Mouse (Mus musculus) intestine, postnatal 0 days (tissue): ENCODE measurements at regions not wholly inside any gene's neighbourhood (a gene's known extent, or its start where the extent isn't known, plus 50 kb on each side); places are given as distances from the start of the nearest gene placed in this dataset.

Experiments used
- ATAC-seq: fragments of 200-750 bp; cut with Nextera tagmentation; 2 replicates; pipeline ENCODE4 v1.8.0; 2017; ENCODE audit warnings: mild to moderate bottlenecking, moderate TSS enrichment, moderate library complexity
- H3K27ac ChIP-seq: fragments of 300-500 bp; sonication (generic); 2 replicates; pipeline ENCODE4 v1.5.1; 2014; ENCODE audit warnings: mild to moderate bottlenecking, low read depth, low read length, moderate library complexity
- H3K27me3 ChIP-seq: fragments of 300-500 bp; sonication (generic); replicated peaks from 2 replicates; pipeline ENCODE4 v1.6.1; 2014; ENCODE audit warnings: low read length, mixed read lengths; ENCODE audit not compliant: control insufficient read depth, insufficient read depth
- H3K36me3 ChIP-seq: fragments of 300-500 bp; sonication (generic); 2 replicates; pipeline ENCODE4 v1.6.1; 2014; ENCODE audit warnings: mild to moderate bottlenecking, moderate library complexity; ENCODE audit not compliant: control insufficient read depth, insufficient read depth
- H3K4me1 ChIP-seq: fragments of 300-500 bp; sonication (generic); replicated peaks from 2 replicates; pipeline ENCODE4 v1.6.1; 2014; ENCODE audit warnings: antibody characterized with exemption, low read length, mixed read lengths; ENCODE audit not compliant: control insufficient read depth, insufficient read depth
- H3K4me2 ChIP-seq: fragments of 300-500 bp; sonication (generic); replicated peaks from 2 replicates; pipeline ENCODE4 v1.6.1; 2014; ENCODE audit warnings: low read depth, mild to moderate bottlenecking, moderate library complexity
- H3K4me3 ChIP-seq: fragments of 300-500 bp; sonication (generic); 2 replicates; pipeline ENCODE4 v1.5.1; 2014; ENCODE audit warnings: low read depth, low read length
- H3K9ac ChIP-seq: fragments of 300-500 bp; sonication (generic); 2 replicates; pipeline ENCODE4 v1.6.1; 2014; ENCODE audit warnings: mild to moderate bottlenecking, low read depth, low read length
- H3K9me3 ChIP-seq: fragments of 300-500 bp; sonication (generic); 2 replicates; pipeline ENCODE4 v1.6.1; 2016; ENCODE audit warnings: mixed run types; ENCODE audit not compliant: control insufficient read depth
- CTCF ChIP-seq: sonication (generic); IDR thresholded peaks from 2 replicates; pipeline ENCODE4 v1.5.1; 2016; ENCODE audit warnings: low read depth, mild to moderate bottlenecking, control low read depth, antibody characterized with exemption, moderate library complexity
- WGBS: fragments of 180-500 bp; shearing (Covaris S2); extraction: QIAGEN DNeasy Blood & Tissue Kit; methylation state at CpG from one replicate; pipeline ENCODE4 v1.1.7; 2014; 5-methylcytosine and 5-hydroxymethylcytosine counted together

DNA sequence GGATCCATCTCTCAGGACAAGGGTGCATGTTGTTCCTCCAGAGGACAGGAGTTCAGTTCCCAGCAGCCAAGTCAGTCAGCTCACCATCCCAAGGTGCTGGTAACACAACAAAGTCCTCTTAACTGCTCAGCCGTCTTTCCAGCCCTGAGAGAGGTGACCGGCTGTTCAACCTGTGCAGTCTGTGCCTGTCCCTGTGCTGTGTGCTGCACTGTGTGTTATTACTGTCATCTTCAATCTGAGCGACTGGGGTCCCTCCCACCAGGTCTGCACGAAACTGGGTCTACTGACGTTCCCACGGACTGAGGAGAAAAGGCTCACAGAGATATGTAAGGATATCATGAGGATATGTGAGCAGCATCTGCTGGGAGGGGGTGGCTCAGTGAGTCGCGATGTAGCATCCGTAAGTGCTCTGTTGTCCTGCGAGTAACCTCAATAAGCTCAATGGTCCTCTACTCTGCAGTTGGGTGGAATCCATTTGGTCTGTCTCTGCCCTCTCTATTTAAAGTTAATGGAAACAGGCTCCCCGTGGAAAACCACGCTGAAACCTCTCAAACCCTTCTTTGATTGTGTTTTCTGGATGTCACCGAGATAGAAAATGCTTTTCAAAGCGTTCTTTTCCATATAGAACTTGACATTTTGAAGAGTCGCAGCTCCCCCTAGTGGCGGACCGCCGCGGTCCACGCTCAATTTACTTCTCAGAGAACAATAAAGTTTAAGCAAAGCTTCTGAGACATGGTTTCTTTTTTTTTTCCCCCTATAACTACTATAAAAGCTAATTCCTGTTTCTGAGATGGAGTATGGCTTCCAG lies 87.1 kb upstream of the Intu start:
- Histone ChIP-seq H3K4me3 (no peak overlapping the region), H3K4me2 (peak overlapping the region; percentile 39; the same call in 1 of the 2 replicates), H3K27ac (no peak overlapping the region), H3K27me3 (no peaks in the 10 kb centered on the region), H3K36me3 (no peaks in the 10 kb centered on the region), H3K9me3 (no peaks in the 10 kb centered on the region), H3K9ac (no peak overlapping the region), H3K4me1 (no peaks in the 10 kb centered on the region; the same call in 1 of the 2 replicates)
- TF ChIP-seq CTCF, result peak; percentile 78
- WGBS, result 29% methylated on average over 20 of the region's 20 CpGs
- no peak for ATAC-seq

DNA sequence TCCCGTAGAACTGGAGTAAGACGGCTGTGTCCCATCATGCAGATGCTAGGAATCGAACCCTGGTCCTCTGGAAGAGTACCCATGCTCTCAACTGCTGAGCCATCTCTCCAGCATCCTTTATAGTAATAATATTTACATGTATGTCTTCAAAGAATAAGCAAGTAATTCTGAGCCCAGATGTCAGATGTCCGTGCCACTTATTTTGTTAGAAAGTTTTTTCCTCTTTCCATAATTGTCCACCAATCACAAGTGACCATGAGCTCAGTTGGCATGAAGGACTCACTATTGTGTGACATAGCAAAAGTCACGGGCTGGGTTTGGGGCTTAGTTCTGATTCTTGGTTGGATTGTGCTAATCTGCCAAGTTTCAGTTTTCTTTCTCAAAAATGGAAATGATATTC lies 78.1 kb upstream of the Intu start:
- Histone ChIP-seq H3K36me3 (no peaks in the 10 kb centered on the region), H3K9ac (no peak overlapping the region), H3K4me1 (no peaks in the 10 kb centered on the region), H3K27me3 (no peaks in the 10 kb centered on the region), H3K9me3 (no peaks in the 10 kb centered on the region), H3K4me2 (no peak overlapping the region), H3K27ac (no peak overlapping the region), H3K4me3 (no peak overlapping the region)
- 80% methylated on average over 5 of the region's 5 CpGs for WGBS
- no peak for ATAC-seq
- TF ChIP-seq CTCF, result no peak

DNA sequence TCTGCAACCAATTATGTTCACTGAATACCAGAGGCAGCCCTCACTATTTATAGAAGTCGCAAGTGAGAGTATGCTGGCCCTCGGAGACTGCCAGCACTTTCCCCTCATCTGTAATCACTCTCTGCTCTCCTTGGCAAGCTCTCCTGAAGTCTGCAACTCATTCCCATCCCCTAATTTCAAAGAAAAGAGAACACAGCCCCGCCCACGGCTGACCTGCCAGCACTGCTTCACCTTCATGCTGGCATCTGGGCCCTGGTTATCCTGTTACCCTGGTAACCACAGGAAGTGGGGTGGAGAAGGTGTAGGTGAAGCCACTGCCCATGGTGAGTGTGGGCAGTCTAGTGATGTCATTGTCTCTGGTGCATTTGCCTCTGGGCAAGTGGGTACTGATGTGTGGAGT lies 77.5 kb upstream of the Intu start:
- Histone ChIP-seq H3K27ac (no peak overlapping the region), H3K4me2 (no peak overlapping the region), H3K4me1 (no peaks in the 10 kb centered on the region), H3K36me3 (no peaks in the 10 kb centered on the region), H3K27me3 (no peaks in the 10 kb centered on the region), H3K9ac (no peak overlapping the region), H3K4me3 (no peak overlapping the region), H3K9me3 (no peaks in the 10 kb centered on the region)
- no peak for ATAC-seq
- WGBS, result 46% methylated on average over 4 of the region's 4 CpGs
- no peak for TF ChIP-seq CTCF

DNA sequence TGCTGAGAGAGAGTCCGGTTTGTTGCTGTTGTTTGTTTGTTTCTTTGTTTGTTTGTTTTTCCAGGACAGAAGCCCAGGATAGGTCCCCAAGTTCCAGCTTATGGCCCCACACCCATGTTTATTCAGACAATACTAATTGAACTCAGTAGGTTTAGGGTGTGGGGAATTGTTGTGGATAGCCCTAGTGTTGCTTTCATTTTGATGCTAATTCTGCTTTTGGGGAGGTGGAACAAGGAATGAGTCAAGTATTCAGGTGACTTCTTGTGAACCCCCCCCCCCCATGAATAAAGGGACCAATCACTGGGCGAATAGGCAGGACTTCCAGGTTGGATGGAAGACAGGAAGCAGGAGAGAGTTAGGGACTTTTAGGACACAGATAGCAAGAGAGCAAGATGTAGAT lies 75.0 kb upstream of the Intu start:
- Histone ChIP-seq H3K27me3 (no peaks in the 10 kb centered on the region), H3K9ac (no peak overlapping the region), H3K4me2 (no peak overlapping the region), H3K9me3 (no peaks in the 10 kb centered on the region), H3K4me1 (no peaks in the 10 kb centered on the region), H3K4me3 (no peak overlapping the region), H3K27ac (no peak overlapping the region), H3K36me3 (no peaks in the 10 kb centered on the region)
- 70% methylated on average over 2 of the region's 2 CpGs for WGBS
- no peak for ATAC-seq
- TF ChIP-seq CTCF, result no peak

DNA sequence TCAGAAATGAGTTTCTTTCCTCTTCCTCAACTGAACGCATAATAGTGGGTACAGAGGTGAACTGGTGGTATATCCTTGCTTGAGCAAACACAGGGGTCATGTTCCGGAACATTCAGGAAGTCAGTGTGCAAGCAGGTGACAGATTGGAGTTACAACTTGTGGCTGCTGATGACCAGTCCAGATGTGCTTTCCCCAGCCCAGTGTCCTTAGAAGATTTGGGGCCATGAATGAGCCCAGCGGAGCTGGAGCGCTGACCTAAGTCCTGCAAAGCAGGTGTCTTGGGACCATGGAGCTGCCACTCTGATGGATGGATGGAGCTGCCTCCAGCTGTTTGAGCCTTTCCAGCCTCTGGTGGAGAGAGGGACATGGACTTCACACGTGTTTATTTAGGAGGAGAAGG lies 72.6 kb upstream of the Intu start:
- H3K27me3 ChIP-seq, result no peaks in the 10 kb centered on the region
- no peak overlapping the region for H3K4me2 ChIP-seq
- no peaks in the 10 kb centered on the region for H3K9me3 ChIP-seq
- H3K4me1 ChIP-seq, result no peaks in the 10 kb centered on the region
- WGBS, result 73% methylated on average over 5 of the region's 5 CpGs
- no peak for TF ChIP-seq CTCF
- no peak for ATAC-seq
- no peak overlapping the region for H3K9ac ChIP-seq
- no peak overlapping the region for H3K4me3 ChIP-seq
- H3K27ac ChIP-seq, result no peak overlapping the region
- H3K36me3 ChIP-seq, result no peaks in the 10 kb centered on the region

DNA sequence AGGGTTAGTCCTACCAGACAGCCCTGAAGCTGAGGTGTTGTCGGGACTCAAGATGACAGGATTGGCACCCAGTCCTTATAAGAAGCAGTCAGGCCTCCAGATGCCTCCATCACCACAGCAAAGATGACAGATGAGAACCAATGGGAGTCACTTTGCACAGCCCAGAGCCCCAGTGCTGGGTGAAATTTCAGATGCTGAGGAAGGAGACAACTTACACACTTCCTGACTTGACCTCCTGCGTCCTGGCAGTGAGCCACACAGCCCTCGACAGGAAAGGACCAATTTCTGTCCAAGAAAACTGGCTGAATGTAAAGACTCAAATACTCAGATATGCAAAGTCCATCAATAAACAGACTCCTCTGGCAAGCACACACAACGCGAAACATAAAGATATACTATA lies 67.6 kb upstream of the Intu start:
- Histone ChIP-seq H3K9me3 (no peaks in the 10 kb centered on the region), H3K9ac (no peak overlapping the region), H3K36me3 (no peaks in the 10 kb centered on the region), H3K4me2 (no peak overlapping the region), H3K4me1 (no peaks in the 10 kb centered on the region), H3K4me3 (no peak overlapping the region), H3K27ac (no peak overlapping the region), H3K27me3 (no peaks in the 10 kb centered on the region)
- 64% methylated on average over 5 of the region's 5 CpGs for WGBS
- no peak for TF ChIP-seq CTCF
- ATAC-seq, result no peak
